Mouse (Mus musculus) cerebellum, postnatal 14 days (tissue): ENCODE measurements at regions not wholly inside any gene's neighbourhood (a gene's known extent, or its start where the extent isn't known, plus 50 kb on each side); places are given as distances from the start of the nearest gene placed in this dataset.

ENCODE experiments used
- DNase-seq, 2 experiments: peaks; one replicate each; pipeline ENCODE4 v3.0.0; 2021; ENCODE audit warnings: mixed read lengths in 2 of 2

- peak; percentile 87 to 88 for DNase-seq
These were observed 206.2 kb upstream of the Myocd start for GRCm38 (mm10) chr11:65475821-65476540.

- peak; percentile 86 to 91 for DNase-seq
These were observed 205.5 kb upstream of the Myocd start for GRCm38 (mm10) chr11:65475302-65475701.

- no peak for DNase-seq
These were observed 200.3 kb upstream of the Myocd start for GRCm38 (mm10) chr11:65469762-65470741.

DNA sequence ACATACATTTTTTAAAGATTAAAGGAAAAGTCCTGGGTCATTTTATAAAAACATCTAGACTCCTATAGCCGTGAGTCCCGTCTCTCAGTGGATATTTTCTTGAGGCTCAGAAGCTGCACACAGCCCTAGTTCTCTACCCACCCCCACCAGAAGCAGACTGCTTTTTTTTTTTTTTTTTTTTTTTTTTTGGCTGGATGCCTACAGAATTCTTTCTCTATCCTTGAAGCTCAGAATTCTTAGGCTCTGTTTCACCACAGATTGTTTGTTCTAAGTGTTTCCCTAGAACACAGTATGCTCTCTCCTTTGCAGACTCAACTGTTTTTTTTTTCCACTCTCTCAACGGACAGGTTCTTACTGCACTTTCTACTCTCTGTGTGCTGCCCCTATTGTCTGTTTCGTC, 191.3 kb upstream of the Myocd start:
- DNase-seq = no peak

GRCm38 (mm10) chr11:65448436-65448835, 178.6 kb upstream of the Myocd start:
- no peak for DNase-seq

DNA sequence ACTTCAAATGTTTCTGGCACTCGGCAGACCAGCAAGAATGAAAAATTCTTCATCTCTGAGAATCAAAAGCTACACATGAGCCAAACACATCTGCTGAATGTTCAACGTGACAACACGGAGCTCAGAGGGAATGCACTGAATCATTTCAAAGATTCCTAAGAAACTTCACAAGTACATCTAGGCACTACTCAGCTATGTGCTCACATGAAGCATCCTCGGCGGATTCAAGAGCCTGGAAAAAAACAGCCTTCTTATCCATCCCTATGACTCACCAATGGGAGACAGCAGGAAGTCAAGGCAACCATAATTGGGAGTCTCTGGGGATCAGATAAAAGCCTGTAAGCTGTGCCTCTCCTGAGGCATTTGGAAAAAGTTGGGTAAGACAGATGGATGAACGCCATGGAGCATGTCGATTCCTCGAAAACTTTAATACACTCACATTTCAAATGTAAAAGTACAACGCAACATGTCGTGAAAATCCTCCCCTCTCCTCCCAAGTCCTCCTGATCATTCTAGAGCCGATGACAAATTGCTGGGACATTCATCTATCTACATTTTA, 173.8 kb upstream of the Myocd start:
- no peak for DNase-seq

- peak; percentile 58 to 79 for DNase-seq
These were observed 165.9 kb upstream of the Myocd start for GRCm38 (mm10) chr11:65435699-65436161.

GRCm38 (mm10) chr11:65421889-65422288, 152.1 kb upstream of the Myocd start:
- no peak for DNase-seq

DNA sequence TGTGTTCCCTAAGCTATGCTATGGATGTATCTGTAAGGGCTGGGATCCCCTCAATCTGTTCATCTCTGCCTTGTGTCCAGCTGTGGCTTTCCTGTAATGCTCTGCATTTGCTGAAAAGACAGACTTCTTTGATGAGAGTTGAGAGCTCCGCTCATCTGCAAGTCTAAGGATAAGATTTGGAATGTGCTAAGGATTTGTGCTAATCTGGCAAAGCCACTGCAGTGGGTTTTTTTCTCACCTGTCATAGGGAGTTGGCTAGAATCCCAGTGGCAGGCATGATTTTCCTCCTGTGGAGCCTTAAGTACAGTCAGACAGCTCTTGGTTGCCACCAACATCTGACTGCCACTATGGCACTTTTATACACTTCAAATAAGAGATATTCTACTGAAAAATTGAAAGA, 138.8 kb upstream of the Myocd start:
- DNase-seq = peak; percentile 56 to 73

GRCm38 (mm10) chr11:65402460-65403154, 132.8 kb upstream of the Myocd start:
- peak; percentile 81 to 86 for DNase-seq

GRCm38 (mm10) chr11:65389238-65389637, 119.4 kb upstream of the Myocd start:
- no peak for DNase-seq

- DNase-seq = peak in 1 of 2 experiments; percentile 31
These were observed 116.7 kb upstream of the Myocd start for GRCm38 (mm10) chr11:65386291-65387061.

- no peak for DNase-seq
These were observed 105.6 kb upstream of the Myocd start for GRCm38 (mm10) chr11:65375361-65375760.

- peak; percentile 39 to 46 for DNase-seq
These were observed 103.3 kb upstream of the Myocd start for GRCm38 (mm10) chr11:65373136-65373535.

- DNase-seq = peak; percentile 78 to 81
These were observed 102.6 kb upstream of the Myocd start for GRCm38 (mm10) chr11:65372309-65372811.

DNA sequence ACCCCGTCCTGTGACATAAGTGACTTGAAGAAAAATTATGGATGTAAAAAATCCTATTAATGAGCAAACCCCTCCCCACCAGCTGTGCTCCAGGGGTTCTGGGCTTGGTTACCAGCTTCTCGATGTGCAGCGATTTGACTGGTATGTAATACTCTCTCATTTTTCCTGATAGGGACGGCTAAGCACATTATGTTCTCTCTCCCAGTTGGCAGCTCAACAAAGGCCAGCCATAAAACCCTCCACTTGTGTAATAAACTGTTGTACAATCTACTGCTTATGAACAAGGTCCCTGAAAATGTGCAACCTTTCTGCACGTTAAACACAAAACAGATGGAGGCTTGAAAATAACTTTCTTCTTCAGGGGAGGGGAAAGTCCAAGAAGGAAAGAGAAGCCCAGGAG, 98.0 kb upstream of the Myocd start:
- no peak for DNase-seq

DNA sequence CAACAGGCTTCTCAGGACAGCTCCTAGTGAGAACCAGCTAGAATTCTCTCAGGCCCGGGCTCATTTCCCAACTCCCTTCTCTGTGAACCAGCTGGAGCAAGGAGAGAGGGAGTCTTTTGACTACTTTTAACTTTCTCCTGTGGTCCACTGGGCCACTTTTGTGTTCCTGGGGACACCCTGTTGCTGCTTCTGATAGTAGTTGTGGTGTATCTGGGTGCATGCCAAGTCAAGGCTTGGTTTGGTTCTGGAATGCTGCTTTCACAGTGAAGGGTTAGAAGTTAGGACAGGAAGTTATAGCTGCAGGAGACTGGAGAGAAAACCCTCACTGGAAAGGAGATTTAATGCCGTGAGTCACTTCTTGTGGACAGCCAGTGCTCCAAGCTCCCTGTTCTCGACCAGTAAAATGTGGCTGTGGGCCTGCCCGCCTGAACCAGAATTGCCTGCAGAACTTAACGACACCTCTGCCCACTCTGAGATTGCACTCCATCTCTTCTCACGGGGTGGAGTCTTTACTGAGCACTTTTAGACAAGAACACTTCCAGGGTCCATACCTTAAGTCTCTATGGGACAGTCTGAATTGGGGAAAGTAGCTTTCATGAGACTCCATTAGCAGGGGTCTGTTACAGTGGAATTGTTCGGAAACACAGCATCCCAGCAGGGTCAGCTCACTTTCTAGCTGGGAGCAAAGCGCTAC, 97.0 kb upstream of the Myocd start:
- DNase-seq = peak in 1 of 2 experiments; percentile 30

GRCm38 (mm10) chr11:65365751-65366559, 96.2 kb upstream of the Myocd start:
- DNase-seq = peak; percentile 57 to 73

DNA sequence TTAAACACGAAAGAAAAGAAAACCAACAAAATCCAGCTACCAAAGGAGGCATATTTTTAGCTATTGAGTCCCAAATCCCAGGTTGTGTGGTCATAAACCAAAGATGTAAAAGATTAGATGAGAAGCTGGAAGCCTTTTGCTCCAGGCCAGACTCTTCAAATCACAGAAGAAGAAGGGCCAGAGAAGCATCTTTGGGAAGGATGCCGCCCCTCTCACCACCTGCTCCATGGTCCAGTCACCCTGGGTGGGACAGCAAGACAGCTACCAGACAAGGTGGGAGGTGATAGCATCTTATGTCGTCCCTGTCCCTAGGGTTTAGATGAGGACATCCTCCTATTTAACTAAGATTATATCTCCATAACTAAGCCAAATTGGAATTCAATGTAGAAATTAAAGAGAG, 95.1 kb upstream of the Myocd start:
- DNase-seq = no peak

DNA sequence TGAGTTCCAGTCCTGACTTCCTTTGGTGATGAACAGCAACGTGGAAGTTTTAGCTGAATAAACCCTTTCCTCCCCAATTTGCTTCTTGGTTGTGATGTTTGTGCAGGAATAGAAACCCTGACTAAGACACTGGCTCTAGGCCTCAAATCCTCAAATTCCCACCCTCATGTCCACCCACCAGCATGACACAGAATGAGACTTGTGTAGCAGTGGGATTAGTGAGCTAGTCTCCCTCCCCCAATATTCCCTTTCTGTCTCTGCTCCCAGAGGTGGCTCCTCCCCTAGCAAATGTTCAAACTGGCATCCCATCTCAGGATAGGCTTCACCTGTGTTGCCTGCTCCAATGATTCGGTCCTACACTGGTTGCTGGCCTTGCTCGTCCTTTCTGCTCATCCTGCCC, 94.1 kb upstream of the Myocd start:
- no peak for DNase-seq
